Mouse (Mus musculus) lung, postnatal 0 days (tissue): ENCODE results near the gene Tec.

Experiments used
- CTCF ChIP-seq: IDR thresholded peaks from 2 replicates; pipeline ENCODE4 v1.5.1; 2016; ENCODE audit warnings: antibody characterized with exemption, mild to moderate bottlenecking
- EP300 ChIP-seq: IDR thresholded peaks from 2 replicates; pipeline ENCODE4 v1.6.1; 2016; ENCODE audit warnings: antibody characterized with exemption, mild to moderate bottlenecking, control low read depth

GRCm38 (mm10) chr5:72802851-72803250, 65.4 kb downstream of the Tec start:
- TF ChIP-seq CTCF = no peak
- no peak for TF ChIP-seq EP300
